Mouse (Mus musculus): Measurements from ENCODE around the gene Galnt4.

DNA sequence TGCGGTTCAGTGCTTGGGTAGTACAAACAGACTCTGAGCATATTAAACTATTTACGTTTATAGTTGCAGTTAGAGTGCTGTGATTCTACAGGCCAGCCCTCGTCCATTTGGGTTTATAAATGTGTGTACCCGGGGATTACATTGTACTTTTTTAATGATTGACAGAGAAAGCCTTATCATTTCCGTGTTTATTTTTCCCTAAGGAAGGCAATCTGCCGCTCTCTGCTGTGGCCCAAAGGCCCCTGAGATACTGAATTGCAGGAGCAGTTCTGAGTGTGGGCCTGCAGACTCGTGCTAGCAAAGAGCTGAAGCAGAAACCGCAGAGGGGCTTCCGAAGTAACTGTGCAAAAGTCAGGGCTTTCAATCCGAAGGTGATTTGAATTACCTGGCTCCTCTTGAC is 9.9 kb downstream of the Galnt4 start:
- no peak for TF ChIP-seq POLR2A (IDR thresholded peaks at IDR 0.05; ENCODE audit: extremely low read depth, insufficient read depth, low read length)
- no peak for TF ChIP-seq CTCF (IDR thresholded peaks at IDR 0.05; ENCODE audit: extremely low read depth, insufficient read depth, low read length)
